Mouse (Mus musculus): ENCODE data around the gene Smim1. TPM values are rescaled to one million over a fixed set of nuclear protein-coding genes. Genes with fewer than 3 reads are reported as not detected.

Smim1 gene
- polyA plus RNA-seq, 1 experiment from 2014 or later: 9.7 TPM

GRCm38 (mm10) chr4:154024729-154025521 is 1.1 kb downstream of the Smim1 start:
- no peak overlapping the region for H3K27ac ChIP-seq (ENCODE audit: low read depth, low read length)
- H3K9me3 ChIP-seq (ENCODE audit: control insufficient read depth, low read length): no peaks in the 10 kb centered on the region
- peak; percentile 7 for DNase-seq (ENCODE audit: low spot score)
- H3K4me1 ChIP-seq (replicated peaks; ENCODE audit: control insufficient read depth, insufficient read depth, low read length): peaks cover 6% of the 10 kb centered on the region; the same call in 1 of the 2 replicates
- no peaks in the 10 kb centered on the region; the same call in 1 of the 2 replicates for H3K36me3 ChIP-seq (ENCODE audit: control insufficient read depth, insufficient read depth, low read length)
- H3K9ac ChIP-seq (ENCODE audit: low read depth, low read length): no peak overlapping the region; the same call in 1 of the 2 replicates
- no peak for ATAC-seq (ENCODE audit: low FRiP score)
- peak overlapping the region; percentile 54 for H3K4me2 ChIP-seq (replicated peaks; ENCODE audit: low read depth, low read length)
- H3K27me3 ChIP-seq (ENCODE audit: control insufficient read depth, insufficient read depth, low read length): peaks cover 7% of the 10 kb centered on the region; the same call in 1 of the 2 replicates
- H3K4me3 ChIP-seq (ENCODE audit: low read depth, low read length): no peak overlapping the region; the same call in 1 of the 2 replicates
- WGBS: 35% methylated on average over 17 of the region's 17 CpGs

- H3K36me3 ChIP-seq (ENCODE audit: control insufficient read depth, insufficient read depth, low read length): no peaks in the 10 kb centered on the region; the same call in 1 of the 2 replicates
- no peak for ATAC-seq (ENCODE audit: low FRiP score)
- H3K27me3 ChIP-seq (ENCODE audit: control insufficient read depth, insufficient read depth, low read length): peaks cover 7% of the 10 kb centered on the region; the same call in 1 of the 2 replicates
- DNase-seq (ENCODE audit: low spot score): peak; percentile 12
- H3K9ac ChIP-seq (ENCODE audit: low read depth, low read length): no peak overlapping the region
- H3K9me3 ChIP-seq (ENCODE audit: control insufficient read depth, low read length): no peaks in the 10 kb centered on the region
- H3K4me2 ChIP-seq (replicated peaks; ENCODE audit: low read depth, low read length): no peak overlapping the region
- no peak overlapping the region for H3K27ac ChIP-seq (ENCODE audit: low read depth, low read length)
- H3K4me3 ChIP-seq (ENCODE audit: low read depth, low read length): no peak overlapping the region
- H3K4me1 ChIP-seq (replicated peaks; ENCODE audit: control insufficient read depth, insufficient read depth, low read length): peaks cover 6% of the 10 kb centered on the region; the same call in 1 of the 2 replicates
- 34% methylated on average over 8 of the region's 8 CpGs for WGBS
Observed at GRCm38 (mm10) chr4:154023754-154024601, 2.1 kb downstream of the Smim1 start.

GRCm38 (mm10) chr4:154022844-154023243 is 3.2 kb downstream of the Smim1 start:
- Histone ChIP-seq H3K4me3 (ENCODE audit: low read depth, low read length) (no peak overlapping the region), H3K4me1 (replicated peaks; ENCODE audit: control insufficient read depth, insufficient read depth, low read length) (peaks cover 6% of the 10 kb centered on the region; the same call in 1 of the 2 replicates), H3K27ac (ENCODE audit: low read depth, low read length) (no peak overlapping the region), H3K9me3 (ENCODE audit: control insufficient read depth, low read length) (no peaks in the 10 kb centered on the region), H3K4me2 (replicated peaks; ENCODE audit: low read depth, low read length) (no peak overlapping the region), H3K27me3 (ENCODE audit: control insufficient read depth, insufficient read depth, low read length) (peaks cover 7% of the 10 kb centered on the region; the same call in 1 of the 2 replicates), H3K9ac (ENCODE audit: low read depth, low read length) (no peak overlapping the region), H3K36me3 (ENCODE audit: control insufficient read depth, insufficient read depth, low read length) (no peaks in the 10 kb centered on the region; the same call in none of the 2 replicates)
- DNase-seq (ENCODE audit: low spot score): no peak
- no peak for ATAC-seq (ENCODE audit: low FRiP score)
- WGBS: 39% methylated on average over 4 of the region's 4 CpGs

GRCm38 (mm10) chr4:154022407-154022806 is 3.6 kb downstream of the Smim1 start:
- Histone ChIP-seq H3K36me3 (ENCODE audit: control insufficient read depth, insufficient read depth, low read length) (no peaks in the 10 kb centered on the region; the same call in none of the 2 replicates), H3K9ac (ENCODE audit: low read depth, low read length) (no peak overlapping the region), H3K4me2 (replicated peaks; ENCODE audit: low read depth, low read length) (no peak overlapping the region), H3K4me1 (replicated peaks; ENCODE audit: control insufficient read depth, insufficient read depth, low read length) (peaks cover 6% of the 10 kb centered on the region; the same call in 1 of the 2 replicates), H3K4me3 (ENCODE audit: low read depth, low read length) (no peak overlapping the region), H3K27ac (ENCODE audit: low read depth, low read length) (no peak overlapping the region), H3K9me3 (ENCODE audit: control insufficient read depth, low read length) (no peaks in the 10 kb centered on the region), H3K27me3 (ENCODE audit: control insufficient read depth, insufficient read depth, low read length) (peaks cover 7% of the 10 kb centered on the region; the same call in 1 of the 2 replicates)
- WGBS: 79% methylated on average over 4 of the region's 4 CpGs
- DNase-seq (ENCODE audit: low spot score) (no peak), ATAC-seq (ENCODE audit: low FRiP score) (no peak)

GRCm38 (mm10) chr4:154021432-154021831 is 4.6 kb downstream of the Smim1 start:
- H3K9ac ChIP-seq (ENCODE audit: low read depth, low read length): no peak overlapping the region
- no peak for DNase-seq (ENCODE audit: low spot score)
- ATAC-seq (ENCODE audit: low FRiP score): no peak

GRCm38 (mm10) chr4:154019571-154019970 is 6.5 kb downstream of the Smim1 start:
- H3K4me1 ChIP-seq (replicated peaks; ENCODE audit: control insufficient read depth, insufficient read depth, low read length): no peaks in the 10 kb centered on the region
- no peak overlapping the region for H3K9ac ChIP-seq (ENCODE audit: low read depth, low read length)
- H3K27ac ChIP-seq (ENCODE audit: low read depth, low read length): no peak overlapping the region
- 76% methylated on average over 7 of the region's 7 CpGs for WGBS
- no peak for ATAC-seq (ENCODE audit: low FRiP score)
- no peak overlapping the region for H3K4me3 ChIP-seq (ENCODE audit: low read depth, low read length)
- no peak overlapping the region for H3K4me2 ChIP-seq (replicated peaks; ENCODE audit: low read depth, low read length)
- no peaks in the 10 kb centered on the region for H3K9me3 ChIP-seq (ENCODE audit: control insufficient read depth, low read length)
- peak; percentile 31 for DNase-seq (ENCODE audit: low spot score)
- no peaks in the 10 kb centered on the region; the same call in 1 of the 2 replicates for H3K27me3 ChIP-seq (ENCODE audit: control insufficient read depth, insufficient read depth, low read length)
- H3K36me3 ChIP-seq (ENCODE audit: control insufficient read depth, insufficient read depth, low read length): peaks cover 7% of the 10 kb centered on the region

More at GRCm38 (mm10) chr4:154021432-154021831, 4.6 kb downstream of the Smim1 start:
- peaks cover 4% of the 10 kb centered on the region for H3K36me3 ChIP-seq (ENCODE audit: control insufficient read depth, insufficient read depth, low read length)
- no peak overlapping the region for H3K4me2 ChIP-seq (replicated peaks; ENCODE audit: low read depth, low read length)
- no peak overlapping the region for H3K27ac ChIP-seq (ENCODE audit: low read depth, low read length)
- peaks cover 6% of the 10 kb centered on the region; the same call in 1 of the 2 replicates for H3K4me1 ChIP-seq (replicated peaks; ENCODE audit: control insufficient read depth, insufficient read depth, low read length)
- no peak overlapping the region for H3K4me3 ChIP-seq (ENCODE audit: low read depth, low read length)
- peaks cover 7% of the 10 kb centered on the region; the same call in 1 of the 2 replicates for H3K27me3 ChIP-seq (ENCODE audit: control insufficient read depth, insufficient read depth, low read length)
- 94% methylated on average over 9 of the region's 9 CpGs for WGBS
- no peaks in the 10 kb centered on the region for H3K9me3 ChIP-seq (ENCODE audit: control insufficient read depth, low read length)

GRCm38 (mm10) chr4:154015476-154015875 is 10.6 kb downstream of the Smim1 start:
- H3K4me3 ChIP-seq (ENCODE audit: low read depth, low read length): no peak overlapping the region
- H3K27ac ChIP-seq (ENCODE audit: low read depth, low read length): no peak overlapping the region
- H3K27me3 ChIP-seq (ENCODE audit: control insufficient read depth, insufficient read depth, low read length): no peaks in the 10 kb centered on the region
- no peak for ATAC-seq (ENCODE audit: low FRiP score)
- no peak overlapping the region for H3K4me2 ChIP-seq (replicated peaks; ENCODE audit: low read depth, low read length)
- peaks cover 7% of the 10 kb centered on the region for H3K36me3 ChIP-seq (ENCODE audit: control insufficient read depth, insufficient read depth, low read length)
- no peak for DNase-seq (ENCODE audit: low spot score)
- H3K9me3 ChIP-seq (ENCODE audit: control insufficient read depth, low read length): no peaks in the 10 kb centered on the region
- no peak overlapping the region for H3K9ac ChIP-seq (ENCODE audit: low read depth, low read length)
- 93% methylated on average over 11 of the region's 11 CpGs for WGBS
- peaks cover 6% of the 10 kb centered on the region; the same call in 1 of the 2 replicates for H3K4me1 ChIP-seq (replicated peaks; ENCODE audit: control insufficient read depth, insufficient read depth, low read length)

GRCm38 (mm10) chr4:154012132-154012882 is 13.7 kb downstream of the Smim1 start:
- peak overlapping the region; percentile 99 for H3K4me3 ChIP-seq (ENCODE audit: low read depth, low read length)
- ATAC-seq (ENCODE audit: low FRiP score) (no peak), DNase-seq (ENCODE audit: low spot score) (peak; percentile 22)
- peaks cover 6% of the 10 kb centered on the region; the same call in 1 of the 2 replicates for H3K4me1 ChIP-seq (replicated peaks; ENCODE audit: control insufficient read depth, insufficient read depth, low read length)
- H3K27ac ChIP-seq (ENCODE audit: low read depth, low read length): peak overlapping the region; percentile 48; the same call in 1 of the 2 replicates
- no peaks in the 10 kb centered on the region for H3K9me3 ChIP-seq (ENCODE audit: control insufficient read depth, low read length)
- 3% methylated on average over 54 of the region's 55 CpGs for WGBS
- peaks cover 7% of the 10 kb centered on the region; the same call in 1 of the 2 replicates for H3K36me3 ChIP-seq (ENCODE audit: control insufficient read depth, insufficient read depth, low read length)
- peak overlapping the region; percentile 95 for H3K4me2 ChIP-seq (replicated peaks; ENCODE audit: low read depth, low read length)
- H3K9ac ChIP-seq (ENCODE audit: low read depth, low read length): peak overlapping the region; percentile 91
- no peaks in the 10 kb centered on the region for H3K27me3 ChIP-seq (ENCODE audit: control insufficient read depth, insufficient read depth, low read length)

Data from hindbrain, embryonic 11.5 days (tissue).